Mouse (Mus musculus) thymus, adult 2 months (tissue): ENCODE measurements around the gene Cdyl. TPM values are rescaled to one million over a fixed set of nuclear protein-coding genes. Genes with fewer than 3 reads are reported as not detected.

Experiments
- DNase-seq: peaks from one replicate; pipeline ENCODE4 v3.0.0; 2021
- H3K27ac ChIP-seq: fragments of 200-500 bp; 2 replicates; pipeline ENCODE4 v1.5.1; 2012; ENCODE audit warnings: low read length, control low read depth; ENCODE audit not compliant: control insufficient read depth, insufficient read depth
- H3K27me3 ChIP-seq: fragments of 200-500 bp; 2 replicates; pipeline ENCODE4 v1.6.1; 2012; ENCODE audit warnings: mild to moderate bottlenecking, low read length, moderate library complexity, mixed read lengths; ENCODE audit not compliant: control insufficient read depth, insufficient read depth
- H3K36me3 ChIP-seq: fragments of 200-500 bp; 2 replicates; pipeline ENCODE4 v1.6.1; 2012; ENCODE audit warnings: mild to moderate bottlenecking, low read length, moderate library complexity; ENCODE audit not compliant: control insufficient read depth, insufficient read depth
- H3K4me1 ChIP-seq: fragments of 200-500 bp; replicated peaks from 2 replicates; pipeline ENCODE4 v1.6.1; 2012; ENCODE audit warnings: low read length; ENCODE audit not compliant: control insufficient read depth, insufficient read depth
- H3K4me3 ChIP-seq: fragments of 200-500 bp; 2 replicates; pipeline ENCODE4 v1.5.1; 2012; ENCODE audit warnings: mild to moderate bottlenecking, low read length, control low read depth, moderate library complexity; ENCODE audit not compliant: control insufficient read depth, insufficient read depth
- CTCF ChIP-seq: fragments of 200-500 bp; IDR thresholded peaks from 2 replicates; pipeline ENCODE4 v1.5.1; 2012; ENCODE audit warnings: mild to moderate bottlenecking, control low read depth, low read length, moderate library complexity, borderline replicate concordance; ENCODE audit not compliant: control insufficient read depth, poor library complexity, insufficient read depth; ENCODE audit errors: extremely low read depth
- POLR2A ChIP-seq: fragments of 200-500 bp; IDR thresholded peaks from 2 replicates; pipeline ENCODE4 v1.6.1; 2012; ENCODE audit warnings: mild to moderate bottlenecking, low read length, control low read depth, moderate library complexity; ENCODE audit not compliant: control insufficient read depth, poor library complexity, insufficient read depth; ENCODE audit errors: extremely low read depth
- WGBS: fragments of 180-500 bp; shearing (Covaris S2); methylation state at CpG from one replicate; pipeline ENCODE4 v1.1.7; 2018; 5-methylcytosine and 5-hydroxymethylcytosine counted together
- polyA plus RNA-seq: library from polyadenylated mRNA; depleted of rRNA; stranded (reverse); fragments of >200 nt; gene quantifications from 2 replicates; pipeline ENCODE4 v1.2.3, GENCODE M21; 2012

Gene Cdyl
- polyA plus RNA-seq, 1 experiment: 6.1 TPM

- TF ChIP-seq CTCF (no peak), POLR2A (no peak)
- Histone ChIP-seq H3K4me1 (no peaks in the 10 kb centered on the region), H3K4me3 (no peak overlapping the region), H3K27me3 (no peaks in the 10 kb centered on the region), H3K27ac (no peak overlapping the region), H3K36me3 (no peaks in the 10 kb centered on the region)
- no peak for DNase-seq
- 96% methylated on average over 8 of the region's 8 CpGs for WGBS
These were observed 201.3 kb downstream of the Cdyl start for GRCm38 (mm10) chr13:35860916-35861315.

GRCm38 (mm10) chr13:35870659-35871058, 211.0 kb downstream of the Cdyl start:
- 73% methylated on average over 8 of the region's 8 CpGs for WGBS
- TF ChIP-seq CTCF: no peak
- TF ChIP-seq POLR2A: no peak
- H3K36me3 ChIP-seq: no peaks in the 10 kb centered on the region
- no peak for DNase-seq
- peaks cover 16% of the 10 kb centered on the region for H3K4me1 ChIP-seq
- no peak overlapping the region for H3K27ac ChIP-seq
- no peaks in the 10 kb centered on the region for H3K27me3 ChIP-seq
- no peak overlapping the region for H3K4me3 ChIP-seq

- Histone ChIP-seq H3K4me1 (peaks cover 16% of the 10 kb centered on the region), H3K4me3 (no peak overlapping the region), H3K27me3 (no peaks in the 10 kb centered on the region), H3K27ac (no peak overlapping the region), H3K36me3 (no peaks in the 10 kb centered on the region)
- WGBS: 9% methylated on average over 3 of the region's 3 CpGs
- DNase-seq: no peak
- no peak for TF ChIP-seq CTCF
- no peak for TF ChIP-seq POLR2A
These were observed 211.5 kb downstream of the Cdyl start for GRCm38 (mm10) chr13:35871107-35871506.

GRCm38 (mm10) chr13:35875396-35875795, 215.8 kb downstream of the Cdyl start:
- H3K27ac ChIP-seq: no peak overlapping the region
- no peak overlapping the region for H3K4me3 ChIP-seq
- no peaks in the 10 kb centered on the region for H3K27me3 ChIP-seq
- no peak for DNase-seq
- no peaks in the 10 kb centered on the region for H3K36me3 ChIP-seq
- WGBS: 97% methylated on average over 5 of the region's 5 CpGs
- TF ChIP-seq CTCF (no peak), POLR2A (no peak)
- peaks cover 13% of the 10 kb centered on the region for H3K4me1 ChIP-seq

GRCm38 (mm10) chr13:35878282-35878681, 218.6 kb downstream of the Cdyl start:
- TF ChIP-seq CTCF (no peak), POLR2A (no peak)
- Histone ChIP-seq H3K27ac (no peak overlapping the region), H3K4me1 (no peaks in the 10 kb centered on the region), H3K36me3 (no peaks in the 10 kb centered on the region), H3K27me3 (no peaks in the 10 kb centered on the region), H3K4me3 (no peak overlapping the region)
- WGBS: 53% methylated on average over 1 of the region's 1 CpGs
- DNase-seq: no peak

- no peaks in the 10 kb centered on the region for H3K4me1 ChIP-seq
- H3K27ac ChIP-seq: no peak overlapping the region
- no peak overlapping the region for H3K4me3 ChIP-seq
- TF ChIP-seq CTCF (no peak), POLR2A (no peak)
- 79% methylated on average over 5 of the region's 5 CpGs for WGBS
- no peaks in the 10 kb centered on the region for H3K27me3 ChIP-seq
- no peaks in the 10 kb centered on the region for H3K36me3 ChIP-seq
- no peak for DNase-seq
These were observed 219.4 kb downstream of the Cdyl start for GRCm38 (mm10) chr13:35879068-35879467.

GRCm38 (mm10) chr13:35879519-35879918, 219.9 kb downstream of the Cdyl start:
- Histone ChIP-seq H3K4me1 (no peaks in the 10 kb centered on the region), H3K4me3 (no peak overlapping the region), H3K27ac (no peak overlapping the region), H3K36me3 (no peaks in the 10 kb centered on the region), H3K27me3 (no peaks in the 10 kb centered on the region)
- DNase-seq: no peak
- WGBS: 82% methylated on average over 5 of the region's 5 CpGs
- TF ChIP-seq CTCF (no peak), POLR2A (no peak)
